Mouse (Mus musculus) limb, embryonic 13.5 days (tissue): ENCODE results near the gene Macf1. TPM values are rescaled to one million over a fixed set of nuclear protein-coding genes. Genes with fewer than 3 reads are reported as not detected.

Experiments
- ATAC-seq: fragments of 200-750 bp; cut with Nextera tagmentation; 2 replicates; pipeline ENCODE4 v1.8.0; 2017; ENCODE audit warnings: low read depth, moderate number of reproducible peaks, moderate TSS enrichment; ENCODE audit not compliant: low FRiP score
- H3K27ac ChIP-seq: fragments of 300-500 bp; sonication (generic); 2 replicates; pipeline ENCODE4 v1.5.1; 2015; ENCODE audit warnings: inconsistent platforms, mild to moderate bottlenecking, moderate library complexity
- H3K27me3 ChIP-seq: fragments of 300-500 bp; sonication (generic); 2 replicates; pipeline ENCODE4 v1.6.1; 2015; ENCODE audit warnings: mild to moderate bottlenecking, inconsistent platforms
- H3K36me3 ChIP-seq: fragments of 300-500 bp; sonication (generic); 2 replicates; pipeline ENCODE4 v1.6.1; 2015; ENCODE audit warnings: inconsistent platforms, mild to moderate bottlenecking, moderate library complexity
- H3K4me1 ChIP-seq: fragments of 300-500 bp; sonication (generic); 2 replicates; pipeline ENCODE4 v1.6.1; 2015; ENCODE audit warnings: inconsistent platforms
- H3K4me2 ChIP-seq: fragments of 300-500 bp; sonication (generic); replicated peaks from 2 replicates; pipeline ENCODE4 v1.6.1; 2015; ENCODE audit warnings: inconsistent platforms, mild to moderate bottlenecking, moderate library complexity
- H3K4me3 ChIP-seq: fragments of 300-500 bp; sonication (generic); 2 replicates; pipeline ENCODE4 v1.5.1; 2015; ENCODE audit warnings: moderate library complexity, mild to moderate bottlenecking, inconsistent platforms
- H3K9ac ChIP-seq: fragments of 300-500 bp; sonication (generic); 2 replicates; pipeline ENCODE4 v1.6.1; 2015; ENCODE audit warnings: mild to moderate bottlenecking, inconsistent platforms
- H3K9me3 ChIP-seq: fragments of 300-500 bp; sonication (generic); 2 replicates; pipeline ENCODE4 v1.6.1; 2016; ENCODE audit warnings: inconsistent platforms
- WGBS: fragments of 180-500 bp; shearing (Covaris S2); methylation state at CpG from one replicate; pipeline ENCODE4 v1.1.7; 2015; 5-methylcytosine and 5-hydroxymethylcytosine counted together
- polyA plus RNA-seq: library from polyadenylated mRNA; unstranded; fragments of >200 nt; fragmentation: Nextera tagmentation; extraction: Ambion mirVana; gene quantifications from 2 replicates; pipeline ENCODE4 v1.2.1, GENCODE M21; 2015

Macf1 gene
- polyA plus RNA-seq, 1 experiment from 2014 or later: 48.0 TPM

GRCm38 (mm10) chr4:123588353-123589301, 95.5 kb downstream of the Macf1 start:
- Histone ChIP-seq H3K9me3 (no peaks in the 10 kb centered on the region), H3K4me1 (peaks cover 49% of the 10 kb centered on the region), H3K4me2 (no peak overlapping the region), H3K27me3 (no peaks in the 10 kb centered on the region), H3K9ac (no peak overlapping the region), H3K36me3 (no peaks in the 10 kb centered on the region), H3K27ac (peak overlapping the region; percentile 55; the same call in 1 of the 2 replicates), H3K4me3 (no peak overlapping the region)
- 26% methylated on average over 7 of the region's 7 CpGs for WGBS
- ATAC-seq: peak; percentile 35; the same call in 1 of the 2 replicates

GRCm38 (mm10) chr4:123587616-123588015, 96.5 kb downstream of the Macf1 start:
- H3K27me3 ChIP-seq: no peaks in the 10 kb centered on the region
- no peak overlapping the region for H3K4me2 ChIP-seq
- H3K9me3 ChIP-seq: no peaks in the 10 kb centered on the region
- peaks cover 39% of the 10 kb centered on the region for H3K4me1 ChIP-seq
- 76% methylated on average over 3 of the region's 3 CpGs for whole genome bisulfite sequencing
- ATAC-seq: no peak
- H3K9ac ChIP-seq: no peak overlapping the region
- H3K36me3 ChIP-seq: no peaks in the 10 kb centered on the region
- H3K4me3 ChIP-seq: no peak overlapping the region
- no peak overlapping the region for H3K27ac ChIP-seq

- Histone ChIP-seq H3K4me3 (no peak overlapping the region), H3K4me1 (peaks cover 23% of the 10 kb centered on the region), H3K27me3 (no peaks in the 10 kb centered on the region), H3K27ac (no peak overlapping the region), H3K9ac (no peak overlapping the region), H3K4me2 (no peak overlapping the region), H3K9me3 (no peaks in the 10 kb centered on the region), H3K36me3 (no peaks in the 10 kb centered on the region)
- 64% methylated on average over 3 of the region's 3 CpGs for WGBS
- ATAC-seq: no peak
Measured at GRCm38 (mm10) chr4:123584720-123585093, 99.5 kb downstream of the Macf1 start.

GRCm38 (mm10) chr4:123584084-123584719, 100.0 kb downstream of the Macf1 start:
- H3K4me2 ChIP-seq: no peak overlapping the region

GRCm38 (mm10) chr4:123577469-123578088, 106.6 kb downstream of the Macf1 start:
- H3K27ac ChIP-seq: no peak overlapping the region
- 57% methylated on average over 2 of the region's 2 CpGs for WGBS
- H3K9me3 ChIP-seq: no peaks in the 10 kb centered on the region
- H3K9ac ChIP-seq: no peak overlapping the region
- no peak for ATAC-seq
- H3K36me3 ChIP-seq: no peaks in the 10 kb centered on the region
- no peak overlapping the region for H3K4me2 ChIP-seq
- H3K4me3 ChIP-seq: no peak overlapping the region
- peaks cover 9% of the 10 kb centered on the region for H3K4me1 ChIP-seq
- no peaks in the 10 kb centered on the region for H3K27me3 ChIP-seq

More at GRCm38 (mm10) chr4:123584084-123584719, 100.0 kb downstream of the Macf1 start:
- Histone ChIP-seq H3K27ac (no peak overlapping the region), H3K4me3 (no peak overlapping the region), H3K9ac (no peak overlapping the region), H3K36me3 (no peaks in the 10 kb centered on the region), H3K9me3 (no peaks in the 10 kb centered on the region), H3K27me3 (no peaks in the 10 kb centered on the region), H3K4me1 (peaks cover 21% of the 10 kb centered on the region)
- 47% methylated on average over 8 of the region's 8 CpGs for WGBS
- ATAC-seq: no peak

DNA sequence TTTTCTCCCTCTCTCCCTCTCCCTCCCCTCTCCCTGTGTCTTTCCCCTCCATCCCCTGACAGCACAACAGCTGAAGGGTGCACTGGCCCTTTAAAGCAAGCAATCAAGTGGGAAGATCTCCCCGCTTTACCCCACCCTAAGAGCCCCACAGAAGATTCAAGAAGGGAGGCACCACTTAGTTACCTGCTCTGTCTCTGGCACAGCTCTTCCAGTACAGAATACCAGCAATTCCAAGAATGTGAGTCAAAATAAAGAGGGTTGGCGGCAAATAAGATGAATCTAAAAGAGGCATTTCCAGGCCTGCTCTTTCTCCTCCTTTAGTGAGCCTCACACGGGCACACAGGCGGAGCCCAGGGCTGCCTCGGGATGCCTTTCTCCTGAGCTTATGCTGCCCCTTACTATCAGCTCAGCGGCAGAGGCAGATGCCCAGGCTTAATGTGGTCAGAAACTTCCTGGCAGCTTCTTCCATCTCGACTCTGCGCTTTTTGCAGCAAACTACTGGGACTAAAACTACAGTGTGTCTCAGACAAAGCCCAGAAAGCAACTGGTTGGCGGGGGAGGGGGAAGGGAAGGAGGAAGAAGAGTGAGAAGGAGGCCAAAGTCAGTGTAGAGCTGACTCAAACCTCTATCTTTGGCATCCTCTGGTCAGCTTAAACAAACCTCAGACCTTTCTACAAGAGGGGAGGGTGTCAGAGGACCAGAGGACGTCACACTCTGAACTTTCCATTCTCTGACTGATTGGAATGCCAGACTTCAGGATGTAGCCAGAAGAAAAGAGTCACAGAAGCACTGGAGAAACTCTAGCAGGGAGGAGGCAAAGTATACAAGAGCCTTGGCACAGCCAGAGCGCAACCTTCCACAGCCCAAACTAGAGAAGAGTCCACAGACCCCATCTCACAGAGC, 111.5 kb downstream of the Macf1 start:
- Histone ChIP-seq H3K9me3 (no peaks in the 10 kb centered on the region), H3K27ac (peak overlapping the region; percentile 91), H3K36me3 (no peaks in the 10 kb centered on the region), H3K4me2 (peak overlapping the region; percentile 58), H3K4me3 (peak overlapping the region; percentile 33), H3K9ac (peak overlapping the region; percentile 64), H3K27me3 (no peaks in the 10 kb centered on the region), H3K4me1 (peaks cover 26% of the 10 kb centered on the region)
- WGBS: 13% methylated on average over 11 of the region's 11 CpGs
- peak; percentile 72 for ATAC-seq

DNA sequence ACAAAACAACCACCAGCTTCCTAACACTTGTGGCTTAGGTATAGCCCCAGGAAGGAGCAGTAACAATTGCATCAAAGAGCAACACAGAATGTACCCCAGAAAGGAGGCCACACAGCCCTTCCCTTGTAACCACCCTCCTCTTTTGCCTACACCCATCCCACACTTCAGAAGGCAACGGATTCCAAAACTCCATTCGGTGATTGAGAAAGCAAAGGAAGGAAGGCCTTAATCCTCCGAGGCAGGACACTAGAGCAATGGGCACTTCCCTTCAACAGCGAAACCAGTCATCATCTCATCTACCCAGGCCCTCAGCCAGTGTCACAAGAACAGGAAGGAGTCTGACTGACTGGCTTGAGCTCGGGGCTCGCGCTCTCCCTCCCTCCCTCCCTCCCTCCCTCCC, 112.3 kb downstream of the Macf1 start:
- Histone ChIP-seq H3K4me1 (peaks cover 26% of the 10 kb centered on the region), H3K4me3 (no peak overlapping the region), H3K27me3 (no peaks in the 10 kb centered on the region), H3K9me3 (no peaks in the 10 kb centered on the region), H3K27ac (no peak overlapping the region), H3K4me2 (peak overlapping the region; percentile 25; the same call in 1 of the 2 replicates), H3K36me3 (no peaks in the 10 kb centered on the region), H3K9ac (no peak overlapping the region)
- no peak for ATAC-seq
- 15% methylated on average over 4 of the region's 7 CpGs for WGBS

- Histone ChIP-seq H3K27ac (no peak overlapping the region), H3K9me3 (no peaks in the 10 kb centered on the region), H3K4me1 (peaks cover 28% of the 10 kb centered on the region), H3K27me3 (no peaks in the 10 kb centered on the region), H3K4me3 (no peak overlapping the region), H3K36me3 (no peaks in the 10 kb centered on the region), H3K9ac (no peak overlapping the region), H3K4me2 (no peak overlapping the region)
- 43% methylated on average over 7 of the region's 7 CpGs for WGBS
- ATAC-seq: no peak
Measured at GRCm38 (mm10) chr4:123565291-123565861, 118.8 kb downstream of the Macf1 start.

DNA sequence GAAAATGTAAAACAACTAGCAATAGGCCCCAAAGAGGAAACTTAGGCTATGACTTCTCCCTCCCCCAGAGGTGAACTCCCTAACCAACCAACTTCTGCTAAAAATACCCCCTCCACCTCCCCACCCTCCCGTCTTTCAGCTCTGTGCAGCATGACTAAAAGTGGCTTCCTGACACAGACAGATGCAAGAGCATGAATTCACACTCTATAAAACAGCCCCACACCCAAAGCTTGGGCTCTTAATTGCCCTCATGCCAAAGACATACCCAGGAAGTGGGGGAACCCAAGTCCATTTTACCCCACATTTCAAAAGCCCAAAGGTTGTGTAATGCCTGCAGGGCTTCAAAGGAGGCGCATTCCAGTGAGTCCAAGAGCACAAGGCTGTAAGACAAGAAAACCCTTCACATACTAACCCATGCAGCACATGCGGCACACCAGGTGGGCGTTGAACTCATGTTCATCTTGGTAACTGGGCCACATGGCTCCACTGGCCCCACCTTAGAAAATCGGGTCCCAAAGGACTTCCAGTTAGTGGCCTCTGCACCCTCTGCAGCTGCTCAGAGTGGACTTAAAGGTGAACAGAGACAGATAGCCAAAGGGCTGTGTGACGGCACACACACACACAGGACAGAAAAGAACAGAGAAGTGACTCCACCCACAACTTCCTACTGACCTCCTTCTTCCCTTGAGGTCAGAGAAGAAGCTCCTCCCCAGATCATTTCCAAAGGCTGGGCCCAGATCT, 119.9 kb downstream of the Macf1 start:
- peak; percentile 40; the same call in 1 of the 2 replicates for ATAC-seq
- no peak overlapping the region; the same call in 1 of the 2 replicates for H3K27ac ChIP-seq
- H3K4me3 ChIP-seq: no peak overlapping the region
- peaks cover 28% of the 10 kb centered on the region for H3K4me1 ChIP-seq
- H3K9ac ChIP-seq: no peak overlapping the region
- H3K9me3 ChIP-seq: no peaks in the 10 kb centered on the region
- H3K27me3 ChIP-seq: no peaks in the 10 kb centered on the region
- no peaks in the 10 kb centered on the region for H3K36me3 ChIP-seq
- WGBS: 45% methylated on average over 6 of the region's 6 CpGs
- no peak overlapping the region for H3K4me2 ChIP-seq

GRCm38 (mm10) chr4:123562177-123562815, 121.9 kb downstream of the Macf1 start:
- Histone ChIP-seq H3K4me2 (no peak overlapping the region), H3K36me3 (no peaks in the 10 kb centered on the region), H3K4me1 (peaks cover 23% of the 10 kb centered on the region), H3K9ac (no peak overlapping the region), H3K27ac (no peak overlapping the region), H3K27me3 (no peaks in the 10 kb centered on the region), H3K4me3 (no peak overlapping the region), H3K9me3 (no peaks in the 10 kb centered on the region)
- 62% methylated on average over 3 of the region's 3 CpGs for WGBS
- ATAC-seq: no peak
